In the genomic region with DNA sequence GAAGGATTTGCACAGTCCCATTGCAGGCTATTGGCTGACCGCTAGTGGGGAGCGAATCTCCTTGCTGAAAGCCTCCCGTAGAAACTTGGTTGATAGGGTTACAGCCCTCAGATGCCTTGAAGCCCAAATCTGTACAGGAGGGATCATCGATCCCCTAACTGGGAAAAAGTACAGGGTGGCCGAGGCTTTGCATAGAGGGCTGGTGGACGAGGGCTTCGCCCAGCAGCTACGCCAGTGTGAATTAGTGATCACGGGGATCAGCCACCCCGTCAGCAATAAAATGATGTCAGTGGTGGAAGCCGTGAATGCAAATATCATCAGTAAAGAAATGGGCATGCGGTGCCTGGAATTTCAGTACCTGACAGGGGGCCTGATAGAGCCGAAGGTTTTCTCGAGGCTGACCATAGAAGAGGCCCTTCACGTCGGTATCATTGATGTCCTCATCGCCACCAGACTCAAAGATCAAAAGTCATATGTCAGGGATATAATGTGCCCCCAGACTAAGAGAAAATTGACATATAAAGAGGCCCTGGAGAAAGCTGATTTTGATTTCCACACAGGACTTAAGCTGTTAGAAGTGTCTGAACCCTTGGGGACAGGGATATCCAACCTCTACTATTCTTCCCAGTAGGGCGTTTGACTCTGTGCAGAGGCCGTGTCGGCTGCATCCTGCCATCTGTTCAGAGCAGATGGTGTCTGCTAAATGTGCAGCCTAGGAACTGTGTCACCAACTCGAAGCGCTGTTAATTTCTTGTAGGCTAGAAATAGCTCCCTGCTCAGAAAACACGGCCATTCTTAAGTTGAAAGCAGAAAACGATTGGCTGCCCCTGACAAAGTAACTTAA, we compare ENCODE assay signal across 10 mouse cellular contexts.
DNase-seq lines count a peak whose midpoint lies in the region; ATAC-seq and TF ChIP-seq lines count a peak whose summit lies in the region.
"Had no signal": no experiment of that assay in that cellular context is flagged by ENCODE, and none has a peak within 500 bp of the region (broad histone marks: within the 10 kb centered on the region; RNA-seq: fewer than 3 reads in every experiment).

No protein-coding gene starts in this region.

- peak; percentile 81 for ATAC-seq in forebrain, embryonic 12.5 days (ENCODE audit: low FRiP score)
- ATAC-seq in intestine, embryonic 16.5 days: no peak

- H3K4me1 ChIP-seq in forebrain, embryonic 12.5 days: peaks cover 24% of the 10 kb centered on the region
- H3K4me1 ChIP-seq in lung, adult 2 months (ENCODE audit: control insufficient read depth, insufficient read depth, low read length): no peaks in the 10 kb centered on the region
- no peaks in the 10 kb centered on the region for H3K4me1 ChIP-seq in intestine, embryonic 16.5 days (ENCODE audit: control insufficient read depth, insufficient read depth, low read length)
- H3K4me1 ChIP-seq: limb, embryonic 15.5 days had no signal

- no peak for TF ChIP-seq CTCF in lung, adult 2 months (IDR thresholded peaks at IDR 0.05; ENCODE audit: insufficient read depth, low read length)

- H3K9ac ChIP-seq in forebrain, embryonic 12.5 days: no peak overlapping the region
- no peak overlapping the region for H3K9ac ChIP-seq in intestine, embryonic 16.5 days (ENCODE audit: low read depth, low read length)
- H3K9ac ChIP-seq: limb, embryonic 15.5 days had no signal

- peak overlapping the region; percentile 76; the same call in 1 of the 2 replicates for H3K27ac ChIP-seq in forebrain, embryonic 12.5 days
- H3K27ac ChIP-seq in intestine, embryonic 16.5 days (ENCODE audit: low read length): no peak overlapping the region
- H3K27ac ChIP-seq: limb, embryonic 15.5 days had no signal

- no peaks in the 10 kb centered on the region for H3K9me3 ChIP-seq in forebrain, embryonic 12.5 days
- H3K9me3 ChIP-seq in intestine, embryonic 16.5 days (ENCODE audit: control insufficient read depth, low read length): no peaks in the 10 kb centered on the region
- H3K9me3 ChIP-seq: limb, embryonic 15.5 days had no signal

- peaks cover 40% of the 10 kb centered on the region for H3K36me3 ChIP-seq in forebrain, embryonic 12.5 days (replicated peaks)
- H3K36me3 ChIP-seq in intestine, embryonic 16.5 days (ENCODE audit: control insufficient read depth, insufficient read depth, low read length): 0 out of 2 replicates have a peak, but pooled peaks cover 4% of the 10 kb centered on the region

- no peak overlapping the region for H3K4me2 ChIP-seq in forebrain, embryonic 12.5 days
- no peak overlapping the region for H3K4me2 ChIP-seq in intestine, embryonic 16.5 days (ENCODE audit: low read depth, low read length)
- H3K4me2 ChIP-seq: limb, embryonic 15.5 days had no signal

- WGBS in forebrain, embryonic 12.5 days: 80% methylated on average over 24 of the region's 24 CpGs
- 89% methylated on average over 24 of the region's 24 CpGs for WGBS in lung, adult 2 months
- 82% methylated on average over 24 of the region's 24 CpGs for whole genome bisulfite sequencing in intestine, embryonic 16.5 days

- no peaks in the 10 kb centered on the region for H3K27me3 ChIP-seq in forebrain, embryonic 12.5 days
- H3K27me3 ChIP-seq in intestine, embryonic 16.5 days (replicated peaks; ENCODE audit: control insufficient read depth, insufficient read depth, low read length): no peaks in the 10 kb centered on the region
- H3K27me3 ChIP-seq: limb, embryonic 15.5 days had no signal

- DNase-seq in layer of hippocampus, postnatal 36 days: peak; percentile 23 to 35
- DNase-seq in layer of hippocampus, postnatal 10 days (ENCODE audit: low spot score in 2 of 2): no peak
- peak; percentile 52 for DNase-seq in mesoderm, embryonic 11.5 days (ENCODE audit: low read depth, low spot score)
- DNase-seq in right cerebral cortex, postnatal 10 days (ENCODE audit: low spot score in 2 of 2): peak; percentile 60 to 71
- no peak for DNase-seq in adrenal gland, postnatal 36 days
- DNase-seq in lung, adult 2 months: no peak

- TF ChIP-seq POLR2A in lung, adult 2 months (IDR thresholded peaks at IDR 0.05; ENCODE audit: borderline replicate concordance, extremely low read depth, low read depth, low read length): no peak

- no peak overlapping the region for H3K4me3 ChIP-seq in forebrain, embryonic 12.5 days (replicated peaks)
- no peak overlapping the region for H3K4me3 ChIP-seq in lung, adult 2 months (replicated peaks; ENCODE audit: extremely low read depth, low read depth, low read length)
- H3K4me3 ChIP-seq in intestine, embryonic 16.5 days (ENCODE audit: low read length): no peak overlapping the region
- H3K4me3 ChIP-seq: erythroblast, embryonic 14.5 days; limb, embryonic 15.5 days had no signal

Comparison
In these comparisons a context has a peak if more than half of its experiments do, and no peak if none do; other contexts are left out.
1. DNase-seq: peak in layer of hippocampus, postnatal 36 days (2 of 2), mesoderm, embryonic 11.5 days (single experiment) and right cerebral cortex, postnatal 10 days (2 of 2); none in layer of hippocampus, postnatal 10 days (0 of 2), adrenal gland, postnatal 36 days (0 of 2) and lung, adult 2 months (single experiment).